ENCODE assay signal across 8 mouse cellular contexts in genomic region chr2:166691602-166692509, GRCm38 (mm10). TPM values are rescaled to one million over a fixed set of nuclear protein-coding genes. Genes with fewer than 3 reads are reported as not detected.
DNase-seq lines count a peak whose midpoint lies in the region; ATAC-seq lines count a peak whose summit lies in the region.

No protein-coding gene starts in this region.

- no peak overlapping the region for H3K9ac ChIP-seq in neural tube, embryonic 15.5 days (replicated peaks)

- no peaks in the 10 kb centered on the region; the same call in 1 of the 2 replicates for H3K36me3 ChIP-seq in neural tube, embryonic 15.5 days

- ATAC-seq in neural tube, embryonic 15.5 days (ENCODE audit: low FRiP score): peak; percentile 74

- DNase-seq in right cerebral cortex, adult 18-20 months: peak; percentile 81
- no peak for DNase-seq in right cerebral cortex, postnatal 4 days
- DNase-seq in frontal cortex, adult 2 months (ENCODE audit: extremely low spot score in 1 of 2, low spot score in 1 of 2): peak; percentile 59 to 69
- DNase-seq in layer of hippocampus, postnatal 14 days (ENCODE audit: low spot score in 2 of 2): peak; percentile 48 to 84
- DNase-seq in adipocyte (ENCODE audit: low spot score): no peak
- no peak for DNase-seq in thymus, postnatal 0 days (ENCODE audit: low spot score)
- no peak for DNase-seq in lung, postnatal 25 days (ENCODE audit: low spot score)

- H3K4me1 ChIP-seq in neural tube, embryonic 15.5 days: peaks cover 29% of the 10 kb centered on the region

- no peak overlapping the region for H3K4me3 ChIP-seq in neural tube, embryonic 15.5 days (replicated peaks)

- H3K9me3 ChIP-seq in neural tube, embryonic 15.5 days (replicated peaks): no peaks in the 10 kb centered on the region

- no peaks in the 10 kb centered on the region for H3K27me3 ChIP-seq in neural tube, embryonic 15.5 days (replicated peaks)

- WGBS in neural tube, embryonic 15.5 days: 46% methylated on average over 23 of the region's 23 CpGs

- H3K27ac ChIP-seq in neural tube, embryonic 15.5 days (replicated peaks): peak overlapping the region; percentile 78

- no peak overlapping the region for H3K4me2 ChIP-seq in neural tube, embryonic 15.5 days

RNA-seq across cellular contexts. Expression of gene Prex1, which starts 21.8 kb away (rescaled TPM):
- 101 and 102 TPM in 2 replicates for polyA plus RNA-seq in frontal cortex, adult 2 months (2012; rRNA removed)
- total RNA-seq in layer of hippocampus, postnatal 14 days (2021): 10 to 100 TPM; 88.0 to 89.3 TPM
- polyA plus RNA-seq in neural tube, embryonic 15.5 days (2015; fragmentation: Nextera tagmentation; extraction: Ambion mirVana): 22.0 and 24.9 TPM in 2 replicates
- polyA plus RNA-seq in thymus, postnatal 0 days (2015; fragmentation: Nextera tagmentation; extraction: Ambion mirVana): 41.9 and 49.8 TPM in 2 replicates

Comparison
In these comparisons a context has a peak if more than half of its experiments do, and no peak if none do; other contexts are left out.
1. DNase-seq: peak in right cerebral cortex, adult 18-20 months (single experiment), frontal cortex, adult 2 months (2 of 2) and layer of hippocampus, postnatal 14 days (2 of 2); none in right cerebral cortex, postnatal 4 days (single experiment), adipocyte (single experiment), thymus, postnatal 0 days (single experiment) and lung, postnatal 25 days (single experiment).